Mouse (Mus musculus) liver, embryonic 14.5 days (tissue): ENCODE results near the gene Adh6b. TPM values are rescaled to one million over a fixed set of nuclear protein-coding genes. Genes with fewer than 3 reads are reported as not detected.

Experiments used
- ATAC-seq: fragments of 200-750 bp; cut with Nextera tagmentation; 2 replicates; pipeline ENCODE4 v1.8.0; 2017; ENCODE audit warnings: moderate number of reproducible peaks, mild to moderate bottlenecking, moderate library complexity; ENCODE audit not compliant: insufficient read depth
- DNase-seq, 3 experiments: peaks; one replicate each; pipeline ENCODE4 v3.0.0-alpha.2; 2012 to 2013; ENCODE audit warnings: low read depth in 3 of 3, low spot score in 3 of 3
- H3K27ac ChIP-seq: fragments of 300-500 bp; sonication (generic); 2 replicates; pipeline ENCODE4 v1.5.1; 2014; ENCODE audit warnings: moderate library complexity, mild to moderate bottlenecking, control low read depth, inconsistent platforms
- H3K27me3 ChIP-seq: fragments of 300-500 bp; sonication (generic); 2 replicates; pipeline ENCODE4 v1.6.1; 2014; ENCODE audit warnings: mild to moderate bottlenecking, low read length, moderate library complexity; ENCODE audit not compliant: control insufficient read depth, insufficient read depth
- H3K36me3 ChIP-seq: fragments of 300-500 bp; sonication (generic); replicated peaks from 2 replicates; pipeline ENCODE4 v1.6.1; 2014; ENCODE audit warnings: low read depth; ENCODE audit not compliant: control insufficient read depth, insufficient read depth
- H3K4me1 ChIP-seq, 2 experiments: fragments of 200-500 bp in 1 of 2; fragments of 300-500 bp in 1 of 2; sonication (generic) in 1 of 2; replicated peaks; 2 replicates each; pipeline ENCODE4 v1.6.1; 2012 to 2014; ENCODE audit warnings: antibody characterized with exemption in 1 of 2, inconsistent platforms in 1 of 2, low read length in 1 of 2; ENCODE audit not compliant: control insufficient read depth in 2 of 2, insufficient read depth in 2 of 2
- H3K4me2 ChIP-seq: fragments of 300-500 bp; sonication (generic); 2 replicates; pipeline ENCODE4 v1.6.1; 2014; ENCODE audit warnings: low read depth, mild to moderate bottlenecking, control low read depth, moderate library complexity
- H3K4me3 ChIP-seq, 2 experiments: fragments of 200-500 bp in 1 of 2; fragments of 300-500 bp in 1 of 2; sonication (generic) in 1 of 2; 2 replicates each; pipeline ENCODE4 v1.5.1; 2012 to 2014; ENCODE audit warnings: low read depth in 2 of 2, low read length in 2 of 2, mild to moderate bottlenecking in 2 of 2, control low read depth in 1 of 2, inconsistent platforms in 1 of 2, moderate library complexity in 1 of 2; ENCODE audit not compliant: insufficient read depth in 1 of 2
- H3K9ac ChIP-seq: fragments of 300-500 bp; sonication (generic); replicated peaks from 2 replicates; pipeline ENCODE4 v1.6.1; 2014; ENCODE audit warnings: mild to moderate bottlenecking, control low read depth, moderate library complexity
- H3K9me3 ChIP-seq: fragments of 300-500 bp; sonication (generic); 2 replicates; pipeline ENCODE4 v1.6.1; 2016; ENCODE audit warnings: low read length, mixed read lengths; ENCODE audit not compliant: control insufficient read depth
- CTCF ChIP-seq: IDR thresholded peaks from 2 replicates; pipeline ENCODE4 v1.5.1; 2016; ENCODE audit warnings: antibody characterized with exemption, low read depth, control low read depth
- EP300 ChIP-seq: IDR thresholded peaks from 2 replicates; pipeline ENCODE4 v1.6.1; 2016; ENCODE audit warnings: antibody characterized with exemption, low read depth
- WGBS: fragments of 180-500 bp; shearing (Covaris S2); extraction: QIAGEN DNeasy Blood & Tissue Kit; methylation state at CpG from one replicate; pipeline ENCODE4 v1.1.7; 2014; ENCODE audit not compliant: insufficient replicate concordance; 5-methylcytosine and 5-hydroxymethylcytosine counted together
- polyA plus RNA-seq, 2 experiments: library from polyadenylated mRNA; depleted of rRNA in 1 of 2; stranded (reverse) in 1 of 2; unstranded in 1 of 2; fragments of >200 nt; fragmentation: Nextera tagmentation in 1 of 2; extraction: Ambion mirVana in 1 of 2; gene quantifications; 2 replicates each; pipeline versions ENCODE4 v1.2.1 to v1.2.3; 2012 to 2014

Adh6b gene
- polyA plus RNA-seq, 2 experiments, result 0.12 to 0.53 TPM

GRCm38 (mm10) chr3:138312965-138313364 lies 28.6 kb upstream of the Adh6b start, which contains the start of gene Adh6a:
Gene Adh6a (plus strand): TSS chr3:138313286.
- WGBS, result 53% methylated on average over 5 of the region's 5 CpGs

GRCm38 (mm10) chr3:138316908-138317472 lies 24.6 kb upstream of the Adh6b start:
- DNase-seq (no peak), ATAC-seq (no peak)
- Histone ChIP-seq H3K36me3 (no peaks in the 10 kb centered on the region), H3K27me3 (no peaks in the 10 kb centered on the region), H3K4me2 (no peak overlapping the region), H3K4me1 (no peaks in the 10 kb centered on the region), H3K9me3 (no peaks in the 10 kb centered on the region), H3K9ac (no peak overlapping the region), H3K4me3 (no peak overlapping the region), H3K27ac (no peak overlapping the region)
- no peak for TF ChIP-seq EP300
- no peak for TF ChIP-seq CTCF
- 58% methylated on average over 2 of the region's 2 CpGs for WGBS

More at GRCm38 (mm10) chr3:138312965-138313364, 28.6 kb upstream of the Adh6b start, which contains the start of gene Adh6a:
- H3K9ac ChIP-seq, result no peak within 1 kb of the TSS
- ATAC-seq, result no peak
- TF ChIP-seq EP300 (no peak), CTCF (no peak)
- no peaks in the 10 kb centered on the region for H3K36me3 ChIP-seq
- no peaks in the 10 kb centered on the region for H3K4me1 ChIP-seq
- no peaks in the 10 kb centered on the region for H3K9me3 ChIP-seq
- H3K4me2 ChIP-seq, result no peak within 1 kb of the TSS
- H3K27ac ChIP-seq, result no peak within 1 kb of the TSS
- H3K4me3 ChIP-seq, result no peak within 1 kb of the TSS
- H3K27me3 ChIP-seq, result no peaks in the 10 kb centered on the region
- DNase-seq, result no peak

GRCm38 (mm10) chr3:138325001-138325400 lies 16.6 kb upstream of the Adh6b start:
- TF ChIP-seq EP300 (no peak), CTCF (no peak)
- Histone ChIP-seq H3K9ac (no peak overlapping the region), H3K4me1 (no peaks in the 10 kb centered on the region), H3K27me3 (no peaks in the 10 kb centered on the region), H3K4me2 (no peak overlapping the region), H3K4me3 (no peak overlapping the region), H3K36me3 (no peaks in the 10 kb centered on the region), H3K9me3 (no peaks in the 10 kb centered on the region), H3K27ac (no peak overlapping the region)
- ATAC-seq, result no peak
- 79% methylated on average over 17 of the region's 17 CpGs for WGBS
- no peak for DNase-seq

- no peak for TF ChIP-seq CTCF
- no peak for TF ChIP-seq EP300
- H3K4me2 ChIP-seq, result no peak overlapping the region
- H3K4me1 ChIP-seq, result no peaks in the 10 kb centered on the region
- H3K9me3 ChIP-seq, result no peaks in the 10 kb centered on the region
- WGBS, result 65% methylated on average over 6 of the region's 6 CpGs
- no peak overlapping the region for H3K4me3 ChIP-seq
- H3K27me3 ChIP-seq, result no peaks in the 10 kb centered on the region
- no peak overlapping the region for H3K27ac ChIP-seq
- ATAC-seq, result no peak
- H3K36me3 ChIP-seq, result no peaks in the 10 kb centered on the region
- no peak overlapping the region for H3K9ac ChIP-seq
- DNase-seq, result no peak
Observed at GRCm38 (mm10) chr3:138325466-138325865, 16.1 kb upstream of the Adh6b start.

- H3K4me1 ChIP-seq, result no peaks in the 10 kb centered on the region
- H3K36me3 ChIP-seq, result no peaks in the 10 kb centered on the region
- H3K9me3 ChIP-seq, result no peaks in the 10 kb centered on the region
- DNase-seq (no peak), ATAC-seq (no peak)
- WGBS, result 59% methylated on average over 8 of the region's 8 CpGs
- no peak overlapping the region for H3K27ac ChIP-seq
- H3K9ac ChIP-seq, result no peak overlapping the region
- TF ChIP-seq CTCF (no peak), EP300 (no peak)
- H3K4me2 ChIP-seq, result no peak overlapping the region
- H3K4me3 ChIP-seq, result no peak overlapping the region
- H3K27me3 ChIP-seq, result no peaks in the 10 kb centered on the region
Observed at GRCm38 (mm10) chr3:138333910-138334309, 7.7 kb upstream of the Adh6b start.
